Comparison of ENCODE assay signal across 8 mouse cellular contexts in genomic region chr3:148988996-148989817, GRCm38 (mm10). TPM values are rescaled to one million over a fixed set of nuclear protein-coding genes. Genes with fewer than 3 reads are reported as not detected.
DNase-seq lines count a peak whose midpoint lies in the region; ATAC-seq lines count a peak whose summit lies in the region.

No protein-coding gene starts in this region.

- peak; percentile 87 for DNase-seq in adrenal gland, adult 8-10 months
- peak; percentile 93 for DNase-seq in embryo, embryonic 9.5 days (ENCODE audit: extremely low spot score)
- DNase-seq in gastrocnemius, postnatal 4 days (ENCODE audit: low spot score in 2 of 2), result peak; percentile 70 to 89
- peak; percentile 79 to 82 for DNase-seq in left cerebral cortex, postnatal 36 days (ENCODE audit: low spot score in 2 of 2)
- DNase-seq in mesoderm, embryonic 11.5 days (ENCODE audit: low read depth, low spot score), result peak; percentile 92
- DNase-seq in right cerebral cortex, postnatal 4 days, result peak; percentile 71

- peak; percentile 86 for ATAC-seq in intestine, embryonic 16.5 days
- ATAC-seq in inflammation-experienced regulatory T-cells, adult 6 months, result no peak

- under 1% methylated on average over 71 of the region's 75 CpGs for WGBS in intestine, embryonic 16.5 days

- peak overlapping the region; percentile 100 for H3K27ac ChIP-seq in intestine, embryonic 16.5 days (ENCODE audit: low read length)

- H3K4me3 ChIP-seq in intestine, embryonic 16.5 days (ENCODE audit: low read length), result peak overlapping the region; percentile 93

- no peaks in the 10 kb centered on the region for H3K9me3 ChIP-seq in intestine, embryonic 16.5 days (ENCODE audit: control insufficient read depth, low read length)

- H3K9ac ChIP-seq in intestine, embryonic 16.5 days (ENCODE audit: low read depth, low read length), result peak overlapping the region; percentile 96

- no peaks in the 10 kb centered on the region for H3K27me3 ChIP-seq in intestine, embryonic 16.5 days (replicated peaks; ENCODE audit: control insufficient read depth, insufficient read depth, low read length)

- intact Hi-C loops in left cerebral cortex, postnatal 36 days (cut with DNase I), result loop anchor here (5.0 to 10.0 kb wide), 4 partner anchors 124 to 1994 kb away; no protein-coding TSS in a partner anchor

- H3K36me3 ChIP-seq in intestine, embryonic 16.5 days (ENCODE audit: control insufficient read depth, insufficient read depth, low read length), result no peaks in the 10 kb centered on the region

- H3K4me2 ChIP-seq in intestine, embryonic 16.5 days (ENCODE audit: low read depth, low read length), result peak overlapping the region; percentile 87

- H3K4me1 ChIP-seq in intestine, embryonic 16.5 days (ENCODE audit: control insufficient read depth, insufficient read depth, low read length), result peaks cover 13% of the 10 kb centered on the region

RNA-seq across cellular contexts. Expression of gene Adgrl2, which starts 1.1 kb away (rescaled TPM):
- 10 to 100 TPM; 61.5 to 72.6 (median 67.9) TPM for total RNA-seq in adrenal gland, adult 8-10 months (2022)
- 100 to 1,000 TPM in 1 of 2 experiments, 10 to 100 TPM in 1; 89.2 to 101 TPM for total RNA-seq in gastrocnemius, postnatal 4 days (2021)
- 24.4 and 26.8 TPM in 2 replicates for polyA plus RNA-seq in intestine, embryonic 16.5 days (2015; fragmentation: Nextera tagmentation; extraction: Ambion mirVana)
- total RNA-seq in left cerebral cortex, postnatal 36 days (2021), result 100 to 1,000 TPM; 123 to 129 TPM
- polyA plus RNA-seq in inflammation-experienced regulatory T-cells, adult 6 months (2017; shearing (Covaris generic)), result under 1 TPM in 1 of 3 experiments, not detected in 2; 0.17 TPM
